Mouse (Mus musculus): ENCODE data around the gene Actg2.

Gene Actg2

DNA sequence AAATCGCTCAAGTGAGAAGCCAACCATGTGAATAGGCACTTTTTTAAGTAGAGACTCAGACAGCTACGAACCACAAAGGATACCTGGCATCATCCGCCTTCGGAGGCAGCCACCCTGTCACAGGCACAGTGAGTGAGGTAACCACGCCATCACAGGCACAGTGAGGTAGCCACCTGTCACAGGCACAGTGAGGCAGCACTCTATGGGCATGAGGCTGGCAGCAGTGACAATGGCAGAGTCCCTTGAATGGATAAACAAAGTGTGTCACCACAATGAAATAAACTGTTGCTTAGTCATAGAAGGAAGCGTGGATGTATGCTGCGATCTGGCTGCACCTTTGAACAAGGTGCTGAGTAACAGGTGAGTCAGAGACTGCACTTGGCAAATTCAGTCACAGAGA is 57.4 kb downstream of the Actg2 start:
- DNase-seq (ENCODE audit: low read depth, low spot score): peak; percentile 59
- Histone ChIP-seq H3K27me3 (ENCODE audit: control insufficient read depth, insufficient read depth, low read length, poor library complexity, severe bottlenecking) (no peaks in the 10 kb centered on the region), H3K36me3 (ENCODE audit: control insufficient read depth, insufficient read depth, low read length, poor library complexity, severe bottlenecking) (no peaks in the 10 kb centered on the region)

- peak; percentile 39 for DNase-seq (ENCODE audit: low read depth, low spot score)
- Histone ChIP-seq H3K27me3 (ENCODE audit: control insufficient read depth, insufficient read depth, low read length, poor library complexity, severe bottlenecking) (no peaks in the 10 kb centered on the region), H3K36me3 (ENCODE audit: control insufficient read depth, insufficient read depth, low read length, poor library complexity, severe bottlenecking) (no peaks in the 10 kb centered on the region)
Measured at GRCm38 (mm10) chr6:83478217-83478616, 57.8 kb downstream of the Actg2 start.

DNA sequence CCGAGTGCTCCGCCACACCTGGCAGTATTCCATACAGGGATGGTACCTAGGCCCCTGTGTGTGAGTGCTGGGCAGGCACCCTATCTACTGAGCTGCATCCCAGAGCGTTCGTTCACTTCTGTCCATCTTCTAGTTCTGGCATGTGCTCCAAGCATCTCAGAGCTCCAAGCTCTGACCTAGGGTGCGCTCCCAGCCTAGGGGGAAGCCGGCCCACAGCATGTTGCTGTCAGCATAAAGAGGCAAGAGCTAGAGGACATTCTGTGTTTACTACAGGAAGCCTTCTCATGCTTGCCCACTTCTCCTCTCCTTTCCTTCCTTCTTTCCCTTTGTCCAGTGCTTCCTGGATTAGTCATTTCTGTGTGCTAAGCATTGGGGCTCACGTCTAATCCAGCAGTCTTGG is 60.6 kb downstream of the Actg2 start:
- DNase-seq (ENCODE audit: low read depth, low spot score): no peak
- no peaks in the 10 kb centered on the region for H3K27me3 ChIP-seq (ENCODE audit: control insufficient read depth, insufficient read depth, low read length, poor library complexity, severe bottlenecking)
- H3K36me3 ChIP-seq (ENCODE audit: control insufficient read depth, insufficient read depth, low read length, poor library complexity, severe bottlenecking): no peaks in the 10 kb centered on the region

DNA sequence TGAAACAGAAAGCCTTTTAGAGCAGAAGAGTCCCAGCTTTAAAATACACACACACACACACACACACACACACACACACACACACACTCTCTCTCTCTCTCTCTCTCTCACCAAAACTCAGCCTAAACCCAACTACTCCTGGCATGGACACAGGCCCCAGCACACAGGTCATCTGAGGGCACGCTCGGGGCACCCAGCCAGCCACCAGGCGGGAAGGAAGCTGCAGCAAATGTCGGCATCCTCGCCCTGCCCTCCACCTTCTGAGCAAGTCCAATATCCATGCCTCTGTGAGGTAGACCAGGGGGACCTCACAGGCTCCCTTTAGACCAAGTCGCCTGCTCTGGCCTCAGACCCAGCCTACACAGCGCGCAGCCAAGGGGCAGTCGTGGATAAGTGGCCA is 62.8 kb downstream of the Actg2 start:
- Histone ChIP-seq H3K36me3 (ENCODE audit: control insufficient read depth, insufficient read depth, low read length, poor library complexity, severe bottlenecking) (no peaks in the 10 kb centered on the region), H3K27me3 (ENCODE audit: control insufficient read depth, insufficient read depth, low read length, poor library complexity, severe bottlenecking) (no peaks in the 10 kb centered on the region)
- no peak for DNase-seq (ENCODE audit: low read depth, low spot score)

- DNase-seq (ENCODE audit: low read depth, low spot score): no peak
Measured at GRCm38 (mm10) chr6:83471739-83472138, 64.3 kb downstream of the Actg2 start.

DNA sequence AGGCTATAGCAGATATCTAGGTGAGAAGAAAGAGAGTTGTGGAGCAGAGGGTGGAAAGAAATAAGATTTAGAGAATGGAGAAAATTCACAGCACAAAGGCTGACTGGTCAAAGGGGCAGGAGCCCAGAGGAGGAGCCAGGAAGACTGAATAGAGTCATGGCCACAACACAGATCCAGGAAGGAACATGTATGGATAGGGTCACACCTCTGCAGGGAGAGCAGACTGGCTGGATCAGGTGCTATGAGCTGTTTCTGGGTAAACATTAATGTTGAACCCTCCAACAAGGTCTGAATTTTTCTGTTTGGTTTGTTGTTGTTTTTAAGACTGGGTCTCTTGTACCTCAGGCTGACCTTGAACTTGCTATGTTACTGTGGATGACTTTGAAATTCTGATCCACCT is 72.1 kb downstream of the Actg2 start:
- Histone ChIP-seq H3K27me3 (ENCODE audit: control insufficient read depth, insufficient read depth, low read length, poor library complexity, severe bottlenecking) (no peaks in the 10 kb centered on the region), H3K36me3 (ENCODE audit: control insufficient read depth, insufficient read depth, low read length, poor library complexity, severe bottlenecking) (no peaks in the 10 kb centered on the region)
- DNase-seq (ENCODE audit: low read depth, low spot score): no peak

More at GRCm38 (mm10) chr6:83471739-83472138, 64.3 kb downstream of the Actg2 start:
- H3K27me3 ChIP-seq (ENCODE audit: control insufficient read depth, insufficient read depth, low read length, poor library complexity, severe bottlenecking): no peaks in the 10 kb centered on the region
- no peaks in the 10 kb centered on the region for H3K36me3 ChIP-seq (ENCODE audit: control insufficient read depth, insufficient read depth, low read length, poor library complexity, severe bottlenecking)

Data from splenic B cell, adult 2 months (primary cell).